Mouse (Mus musculus) heart, embryonic 16.5 days (tissue): ENCODE results near the gene F930015N05Rik. TPM values are rescaled to one million over a fixed set of nuclear protein-coding genes. Genes with fewer than 3 reads are reported as not detected.

Experiments used
- ATAC-seq: fragments of 200-750 bp; cut with Nextera tagmentation; replicated peaks from 2 replicates; pipeline ENCODE4 v1.8.0; 2017; ENCODE audit warnings: moderate number of reproducible peaks; ENCODE audit not compliant: insufficient read depth, low FRiP score; ENCODE audit errors: extremely low read depth
- H3K27ac ChIP-seq: fragments of 300-500 bp; sonication (generic); 2 replicates; pipeline ENCODE4 v1.5.1; 2014; ENCODE audit warnings: mild to moderate bottlenecking, low read length, control low read depth, moderate library complexity
- H3K27me3 ChIP-seq: fragments of 300-500 bp; sonication (generic); 2 replicates; pipeline ENCODE4 v1.6.1; 2014; ENCODE audit warnings: low read length, mixed read lengths; ENCODE audit not compliant: control insufficient read depth, insufficient read depth
- H3K36me3 ChIP-seq: fragments of 300-500 bp; sonication (generic); 2 replicates; pipeline ENCODE4 v1.6.1; 2014; ENCODE audit not compliant: control insufficient read depth, insufficient read depth
- H3K4me1 ChIP-seq: fragments of 300-500 bp; sonication (generic); 2 replicates; pipeline ENCODE4 v1.6.1; 2014; ENCODE audit warnings: low read length, mixed read lengths; ENCODE audit not compliant: control insufficient read depth, insufficient read depth
- H3K4me2 ChIP-seq: fragments of 300-500 bp; sonication (generic); 2 replicates; pipeline ENCODE4 v1.6.1; 2014; ENCODE audit warnings: low read depth, mild to moderate bottlenecking, control low read depth, low read length
- H3K4me3 ChIP-seq: fragments of 300-500 bp; sonication (generic); 2 replicates; pipeline ENCODE4 v1.5.1; 2014; ENCODE audit warnings: mild to moderate bottlenecking, control low read depth, low read length
- H3K9ac ChIP-seq: fragments of 300-500 bp; sonication (generic); 2 replicates; pipeline ENCODE4 v1.6.1; 2014; ENCODE audit warnings: low read length, control low read depth
- H3K9me3 ChIP-seq: fragments of 300-500 bp; sonication (generic); replicated peaks from 2 replicates; pipeline ENCODE4 v1.6.1; 2016; ENCODE audit warnings: low read length; ENCODE audit not compliant: control insufficient read depth
- WGBS: fragments of 180-500 bp; shearing (Covaris S2); extraction: QIAGEN DNeasy Blood & Tissue Kit; methylation state at CpG from one replicate; pipeline ENCODE4 v1.1.7; 2014; 5-methylcytosine and 5-hydroxymethylcytosine counted together
- polyA plus RNA-seq: library from polyadenylated mRNA; unstranded; fragments of >200 nt; fragmentation: Nextera tagmentation; extraction: Ambion mirVana; gene quantifications from 2 replicates; pipeline ENCODE4 v1.2.1, GENCODE M21; 2015

F930015N05Rik gene
- polyA plus RNA-seq, 1 experiment from 2014 or later: not detected

GRCm38 (mm10) chr11:64397612-64398011, 38.8 kb downstream of the F930015N05Rik start:
- Histone ChIP-seq H3K9ac (no peak overlapping the region), H3K4me2 (no peak overlapping the region), H3K27ac (no peak overlapping the region), H3K27me3 (no peaks in the 10 kb centered on the region), H3K4me1 (no peaks in the 10 kb centered on the region), H3K9me3 (no peaks in the 10 kb centered on the region), H3K36me3 (no peaks in the 10 kb centered on the region), H3K4me3 (no peak overlapping the region)
- 61% methylated on average over 3 of the region's 3 CpGs for WGBS
- ATAC-seq: no peak

- no peak overlapping the region for H3K4me3 ChIP-seq
- H3K36me3 ChIP-seq: no peaks in the 10 kb centered on the region
- no peaks in the 10 kb centered on the region for H3K9me3 ChIP-seq
- H3K4me1 ChIP-seq: no peaks in the 10 kb centered on the region
- H3K9ac ChIP-seq: no peak overlapping the region
- no peaks in the 10 kb centered on the region for H3K27me3 ChIP-seq
- H3K4me2 ChIP-seq: no peak overlapping the region
- no peak overlapping the region for H3K27ac ChIP-seq
- ATAC-seq: no peak
- 43% methylated on average over 6 of the region's 6 CpGs for WGBS
These were observed 39.5 kb downstream of the F930015N05Rik start for GRCm38 (mm10) chr11:64396949-64397348.

GRCm38 (mm10) chr11:64396331-64396881, 40.0 kb downstream of the F930015N05Rik start:
- H3K9me3 ChIP-seq: no peaks in the 10 kb centered on the region
- no peaks in the 10 kb centered on the region for H3K27me3 ChIP-seq
- peak overlapping the region; percentile 41 for H3K4me2 ChIP-seq
- ATAC-seq: no peak
- 13% methylated on average over 7 of the region's 7 CpGs for WGBS
- H3K27ac ChIP-seq: no peak overlapping the region
- no peak overlapping the region for H3K9ac ChIP-seq
- H3K4me1 ChIP-seq: no peaks in the 10 kb centered on the region
- peak overlapping the region; percentile 29; the same call in 1 of the 2 replicates for H3K4me3 ChIP-seq
- no peaks in the 10 kb centered on the region for H3K36me3 ChIP-seq

GRCm38 (mm10) chr11:64386333-64386732, 50.1 kb downstream of the F930015N05Rik start:
- Histone ChIP-seq H3K4me1 (no peaks in the 10 kb centered on the region), H3K4me2 (no peak overlapping the region), H3K9me3 (no peaks in the 10 kb centered on the region), H3K36me3 (no peaks in the 10 kb centered on the region), H3K9ac (no peak overlapping the region), H3K4me3 (no peak overlapping the region), H3K27ac (no peak overlapping the region), H3K27me3 (no peaks in the 10 kb centered on the region)
- 87% methylated on average over 4 of the region's 4 CpGs for WGBS
- ATAC-seq: no peak

Other genes with a start within 250 kb of the F930015N05Rik start
- 0.11 and 0.25 TPM in 2 replicates for gene Hs3st3a1, start 1.3 kb downstream of the F930015N05Rik start, polyA plus RNA-seq